Mouse (Mus musculus): ENCODE data around the gene Acbd6.

DNA sequence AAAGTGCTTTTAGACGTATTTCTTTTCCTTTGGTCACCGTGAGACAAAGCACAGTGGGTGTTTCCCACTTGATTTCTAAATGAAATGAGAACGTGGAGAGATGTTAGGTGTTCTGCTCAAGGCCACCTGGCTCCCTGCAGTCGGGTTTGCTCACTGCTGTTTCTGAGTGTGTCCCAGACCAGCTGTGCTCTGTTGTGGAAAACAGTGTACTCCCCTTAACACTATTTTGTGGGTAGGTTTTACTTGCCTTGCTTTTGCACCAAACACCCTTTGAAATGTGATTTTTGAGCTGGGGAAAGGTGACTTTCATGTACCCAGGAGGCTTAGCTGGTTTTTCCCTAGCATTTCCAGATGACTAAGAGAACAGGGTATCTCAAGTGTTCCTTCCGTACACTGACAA is 31.7 kb upstream of the Acbd6 start:
- no peak for TF ChIP-seq CTCF (IDR thresholded peaks at IDR 0.05; ENCODE audit: insufficient read depth, low read depth, low read length)
- no peak for TF ChIP-seq POLR2A (IDR thresholded peaks at IDR 0.05; ENCODE audit: insufficient read depth, low read depth, low read length)
